Mouse (Mus musculus) fibroblast of lung, adult 2 months (primary cell): ENCODE data around the gene Myo7a.
A peak's percentile ranks its signal among the peaks of the same experiment; 100 is the strongest.

Source experiments
- DNase-seq: peaks from one replicate; pipeline ENCODE4 v3.0.0-alpha.2; 2011; ENCODE audit warnings: low read depth

The Myo7a gene

DNA sequence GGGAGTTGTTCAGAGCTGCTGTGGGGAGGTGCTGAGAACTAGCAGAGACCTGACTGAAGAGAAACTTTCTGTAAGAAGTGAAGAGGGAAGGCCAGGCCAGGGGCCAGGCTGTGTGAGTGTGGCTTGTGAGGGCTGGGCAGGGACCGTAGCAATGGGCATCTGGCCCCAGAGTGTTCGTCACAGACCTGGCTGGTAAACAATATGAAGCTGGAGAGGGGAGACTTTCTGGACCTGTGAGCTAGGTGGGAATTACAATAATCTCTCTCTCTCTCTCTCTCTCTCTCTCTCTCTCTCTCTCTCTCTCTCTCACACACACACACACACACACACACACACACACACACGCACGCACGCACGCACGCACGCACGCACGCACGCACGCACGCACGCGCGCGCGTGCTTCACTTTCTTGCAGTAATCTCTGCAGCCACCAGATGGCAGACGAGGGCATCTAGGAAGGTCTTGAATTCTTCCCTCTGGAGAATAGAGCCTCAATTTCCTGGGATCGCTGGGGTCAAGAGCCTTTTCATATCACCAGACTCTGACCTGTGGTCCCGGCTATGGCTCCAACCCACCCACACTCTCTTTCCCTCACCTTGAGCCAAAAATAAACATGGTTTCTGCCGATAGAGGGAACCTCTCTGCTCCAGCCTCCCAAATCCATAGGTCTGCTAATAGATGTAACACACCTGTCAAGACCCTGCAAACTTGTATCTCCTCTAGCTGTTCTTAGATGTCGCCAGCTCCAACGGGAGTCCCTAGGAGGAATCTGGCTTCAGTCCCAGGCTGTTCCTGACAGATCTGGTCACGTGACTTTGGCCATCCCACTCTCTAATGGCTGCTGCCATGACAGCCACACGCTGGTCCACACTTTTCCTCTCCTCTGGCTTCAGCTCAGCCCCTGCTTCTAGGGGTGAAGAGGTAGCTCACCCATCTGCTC is 16.1 kb downstream of the Myo7a start:
- DNase-seq: no peak

- DNase-seq: no peak
Observed at GRCm38 (mm10) chr7:98102488-98102887, 16.8 kb downstream of the Myo7a start.

DNA sequence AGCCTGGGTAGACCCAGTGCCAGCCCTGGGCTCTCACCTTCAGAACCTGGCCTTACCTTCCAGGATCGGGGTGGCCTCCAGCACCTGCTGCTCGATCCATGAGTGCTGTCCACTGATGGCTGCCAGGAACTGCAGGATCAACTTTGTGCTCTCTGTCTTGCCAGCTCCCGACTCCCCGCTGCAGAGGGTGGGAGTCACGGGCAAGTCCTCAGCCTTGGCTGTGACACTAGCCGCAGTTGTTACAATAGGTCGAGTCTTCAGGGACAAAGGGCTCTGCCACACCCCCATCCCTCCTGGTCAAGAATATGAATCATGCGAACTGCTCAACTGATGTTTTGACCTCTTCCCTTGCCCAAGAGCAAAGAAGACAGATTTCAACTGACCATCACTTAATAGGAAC is 21.8 kb downstream of the Myo7a start:
- no peak for DNase-seq

- no peak for DNase-seq
Observed at GRCm38 (mm10) chr7:98095852-98096251, 23.5 kb downstream of the Myo7a start.

GRCm38 (mm10) chr7:98086346-98086745 is 33.0 kb downstream of the Myo7a start:
- no peak for DNase-seq

DNA sequence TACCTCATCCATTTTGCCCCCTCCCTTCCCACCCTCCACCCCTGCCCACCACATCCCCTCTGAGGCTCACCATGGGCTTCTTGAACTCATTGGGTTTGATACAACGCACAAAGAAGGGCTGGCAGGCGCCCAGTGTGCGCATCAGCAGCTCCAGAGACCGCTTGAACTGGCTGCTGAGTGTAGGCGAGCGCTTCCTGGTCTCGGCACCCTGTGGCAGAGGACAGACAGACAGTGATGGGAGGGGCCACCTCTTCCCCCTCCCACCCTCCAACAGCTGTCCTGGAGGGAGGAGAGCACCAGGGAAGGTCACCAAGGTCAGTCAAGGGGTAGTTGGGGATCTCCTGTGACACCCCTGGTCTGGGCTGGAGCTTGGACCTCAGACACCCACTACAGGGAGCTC is 34.0 kb downstream of the Myo7a start:
- DNase-seq: no peak

- DNase-seq: no peak
Observed at GRCm38 (mm10) chr7:98084541-98085293, 34.6 kb downstream of the Myo7a start.

DNA sequence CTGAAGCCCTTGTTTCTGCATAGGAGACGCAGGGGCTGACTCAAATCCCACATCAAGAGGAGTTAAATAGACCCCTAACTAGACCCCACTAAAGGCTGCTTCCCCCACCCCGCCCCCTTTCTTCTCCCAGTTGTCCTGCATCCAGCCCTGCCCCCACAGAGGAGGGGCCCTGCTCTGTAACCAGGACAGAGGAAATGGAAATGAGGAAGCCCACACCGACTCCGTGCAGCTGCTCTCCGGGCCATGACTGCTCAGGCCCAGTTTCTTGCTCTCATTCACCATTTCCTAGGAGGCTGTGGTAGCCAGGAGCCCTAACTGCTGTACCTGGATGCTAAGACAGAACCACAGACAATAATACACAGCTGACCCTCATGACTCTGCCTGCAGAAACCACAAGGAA is 36.9 kb downstream of the Myo7a start:
- no peak for DNase-seq

GRCm38 (mm10) chr7:98077453-98077852 is 41.9 kb downstream of the Myo7a start:
- DNase-seq: no peak

DNA sequence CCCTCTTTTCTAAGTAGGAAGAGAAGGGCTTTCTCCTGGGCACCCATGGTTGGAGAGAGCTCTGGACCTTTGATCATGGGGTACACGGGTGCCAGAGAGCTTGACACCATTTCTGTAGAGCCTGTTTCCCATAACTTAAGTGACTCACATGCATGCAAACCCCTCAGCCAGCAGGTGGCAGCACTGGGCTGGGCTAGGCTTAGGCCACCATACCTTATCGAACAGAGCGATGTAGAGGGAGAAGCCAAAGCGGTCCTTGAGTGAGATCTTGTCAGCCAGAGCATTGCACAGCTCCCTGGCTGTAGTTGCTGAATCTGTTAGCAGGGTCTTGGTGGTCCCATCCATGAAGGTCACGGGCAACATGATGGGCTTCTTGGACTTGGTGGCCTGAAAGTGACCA is 47.7 kb downstream of the Myo7a start:
- peak; percentile 33 for DNase-seq

GRCm38 (mm10) chr7:98066229-98066628 is 53.1 kb downstream of the Myo7a start:
- no peak for DNase-seq

DNA sequence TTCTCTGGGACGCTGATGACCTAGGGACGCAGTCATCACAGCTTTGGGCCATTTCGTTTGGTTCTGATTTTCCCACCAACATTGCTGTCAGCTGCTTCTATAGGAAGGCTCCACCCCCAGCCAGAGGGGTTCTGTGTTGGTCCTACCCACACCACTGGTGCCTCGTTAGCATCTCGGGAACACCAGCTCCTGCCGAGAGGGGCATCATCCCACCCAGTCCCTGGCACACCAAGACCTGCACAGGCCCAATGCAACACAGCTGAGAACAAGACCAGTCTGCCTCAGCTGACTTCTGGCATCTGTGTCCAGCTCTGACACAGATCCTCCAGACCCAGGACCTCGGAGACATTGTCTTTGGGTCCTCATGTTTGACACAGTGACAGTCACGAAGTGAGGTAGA is 64.4 kb downstream of the Myo7a start:
- DNase-seq: no peak

- DNase-seq: no peak
Observed at GRCm38 (mm10) chr7:98054461-98054860, 64.9 kb downstream of the Myo7a start.

GRCm38 (mm10) chr7:98051980-98052379 is 67.3 kb downstream of the Myo7a start:
- no peak for DNase-seq

DNA sequence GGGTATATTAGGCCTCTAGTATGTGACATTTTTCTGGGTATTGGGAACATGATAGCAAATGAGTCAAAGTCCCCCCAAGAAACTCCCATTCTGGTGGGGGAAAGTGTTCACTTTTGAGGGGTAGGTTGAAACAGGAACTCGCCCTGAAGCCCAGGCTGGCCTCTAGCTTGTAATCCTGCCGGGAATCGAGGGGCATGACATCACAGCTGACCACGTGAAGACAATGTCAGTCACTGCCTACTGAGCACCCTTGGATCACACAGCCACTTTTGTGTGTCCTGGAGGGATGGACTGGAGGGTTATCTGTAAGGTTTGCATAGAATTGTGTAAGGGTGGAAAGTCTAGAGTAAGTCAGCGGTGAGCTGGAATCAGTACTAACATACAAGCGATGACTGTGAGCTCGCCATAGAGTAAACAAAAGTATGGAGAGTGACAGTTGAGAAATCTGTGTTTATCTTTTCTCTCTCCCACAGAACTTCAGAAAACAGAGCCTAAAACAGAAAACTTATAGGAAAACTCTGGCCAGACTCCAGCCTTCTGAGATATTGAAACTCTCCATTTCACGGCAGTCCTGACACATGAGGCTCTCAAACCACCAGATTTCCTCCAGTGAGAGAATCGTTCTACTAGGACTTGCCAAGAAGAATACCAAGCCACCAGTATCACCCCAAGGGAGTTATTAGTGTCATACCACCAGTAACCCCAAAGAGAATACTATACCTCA is 71.1 kb downstream of the Myo7a start:
- DNase-seq: no peak

- no peak for DNase-seq
Observed at GRCm38 (mm10) chr7:98002617-98003016, 116.7 kb downstream of the Myo7a start.
